Mouse (Mus musculus): ENCODE measurements around the gene Eef1g. TPM values are rescaled to one million over a fixed set of nuclear protein-coding genes. Genes with fewer than 3 reads are reported as not detected.

The Eef1g gene
- polyA plus RNA-seq, 1 experiment from 2014 or later = 563 TPM

DNA sequence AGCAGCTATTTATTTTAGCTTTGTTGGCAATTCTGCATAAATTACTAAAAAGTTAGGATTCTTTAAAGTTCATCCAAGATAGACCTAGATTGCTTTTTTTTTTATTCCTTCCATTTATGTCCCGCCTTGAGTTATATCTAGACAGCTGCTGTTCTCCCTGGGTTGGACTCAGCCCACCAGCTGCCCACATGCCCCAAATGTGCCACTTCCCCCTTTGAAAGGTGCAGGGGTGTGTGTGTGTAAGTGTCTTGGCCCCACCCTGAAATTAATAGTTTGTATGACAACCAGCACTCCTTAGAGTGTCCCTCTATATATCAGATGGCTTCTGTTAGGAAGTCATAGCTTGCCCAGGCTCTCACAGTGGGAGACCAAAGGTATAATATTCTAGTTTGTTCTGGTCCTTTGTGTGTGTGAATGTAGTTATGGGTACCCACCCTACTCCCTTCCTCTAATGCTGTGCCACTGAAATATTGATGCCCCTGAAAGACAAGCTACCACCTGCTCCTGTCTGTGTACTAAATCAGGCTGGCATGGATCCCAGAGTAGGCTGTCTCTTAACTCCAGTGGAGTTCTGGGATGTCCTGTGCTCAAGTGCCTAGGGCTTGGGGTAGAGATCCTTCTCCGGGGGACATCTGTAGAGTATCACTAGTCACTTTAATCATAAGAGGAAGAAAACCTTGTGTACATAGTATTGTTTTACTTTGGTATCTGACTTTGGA, 14.8 kb downstream of the Eef1g start:
- WGBS = 80% methylated on average over 2 of the region's 2 CpGs
- Histone ChIP-seq H3K4me3 (no peak overlapping the region), H3K27ac (no peak overlapping the region), H3K9me3 (replicated peaks) (no peaks in the 10 kb centered on the region), H3K36me3 (peaks cover 54% of the 10 kb centered on the region), H3K4me1 (peaks cover 19% of the 10 kb centered on the region), H3K27me3 (ENCODE audit: low read depth, poor library complexity, severe bottlenecking) (no peaks in the 10 kb centered on the region)
- DNase-seq (ENCODE audit: low spot score) = no peak

DNA sequence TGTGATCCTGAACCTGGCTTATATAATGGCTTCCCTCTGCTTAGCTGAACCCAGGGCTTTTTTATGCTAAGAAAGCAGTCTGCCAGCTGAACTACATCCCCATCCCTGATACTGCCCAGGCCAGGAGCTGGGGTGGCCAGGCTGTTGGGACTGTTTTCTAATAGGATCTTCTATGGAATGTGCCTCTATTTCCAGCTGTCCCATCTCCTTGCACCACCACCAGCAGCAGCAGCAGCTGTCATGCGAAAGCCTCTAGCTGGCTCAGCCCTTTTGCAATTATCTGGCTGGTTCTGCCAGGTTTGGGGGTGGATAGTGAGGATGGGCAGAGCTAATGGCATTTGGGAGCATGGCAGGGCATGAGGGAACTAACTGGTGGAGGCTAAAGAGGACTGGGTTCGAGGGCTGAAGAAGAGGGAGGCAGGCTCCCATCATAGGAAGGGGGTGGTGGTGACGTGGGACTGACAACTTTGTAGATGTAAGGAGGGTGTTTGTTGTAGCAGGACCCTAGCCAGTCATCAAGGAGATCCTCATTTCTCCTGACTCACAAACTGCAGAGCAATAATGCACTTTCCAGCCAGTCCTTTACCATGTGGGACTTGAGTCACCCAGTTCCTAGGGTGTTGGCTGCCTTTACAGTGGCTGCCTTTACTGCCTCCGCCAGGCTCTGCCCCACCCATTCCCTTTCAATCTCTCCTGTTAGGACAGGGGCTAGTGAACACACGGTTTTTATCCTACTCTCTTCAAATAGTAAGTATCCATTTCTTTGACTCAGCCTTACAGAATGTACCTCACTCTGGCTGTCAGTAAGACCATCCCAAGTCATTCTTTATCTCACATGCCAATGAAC, 15.7 kb downstream of the Eef1g start:
- Histone ChIP-seq H3K27ac (no peak overlapping the region), H3K4me1 (peaks cover 19% of the 10 kb centered on the region), H3K36me3 (peaks cover 44% of the 10 kb centered on the region), H3K4me3 (no peak overlapping the region), H3K27me3 (ENCODE audit: low read depth, poor library complexity, severe bottlenecking) (peaks cover 4% of the 10 kb centered on the region), H3K9me3 (replicated peaks) (no peaks in the 10 kb centered on the region)
- no peak for DNase-seq (ENCODE audit: low spot score)
- 59% methylated on average over 5 of the region's 5 CpGs for WGBS

DNA sequence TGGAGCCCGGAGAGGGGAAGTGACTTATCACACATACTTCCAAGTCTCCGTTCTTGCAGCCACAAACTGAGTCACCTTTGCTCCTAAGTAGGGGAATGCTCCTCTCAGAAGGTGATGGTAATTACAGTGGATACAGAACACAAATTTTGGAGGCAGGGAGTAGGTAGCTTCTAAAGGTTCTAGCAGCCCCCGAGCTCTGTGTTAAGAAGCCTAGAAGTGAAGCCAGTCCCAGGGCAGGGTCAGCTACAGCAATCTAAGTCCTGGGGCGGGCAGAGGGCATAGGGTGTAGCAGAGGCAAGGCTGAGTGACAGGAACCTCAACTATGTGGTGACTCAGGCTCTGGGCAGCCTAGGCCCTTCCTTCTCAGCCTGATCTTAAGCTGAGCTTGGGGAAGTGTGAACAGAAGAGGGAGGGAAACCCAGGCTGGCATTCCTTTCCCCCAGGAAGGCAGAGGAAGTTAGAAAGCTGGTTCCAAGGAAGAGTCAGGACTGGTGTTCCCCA, 16.4 kb downstream of the Eef1g start:
- no peak for DNase-seq (ENCODE audit: low spot score)
- 0 out of 2 replicates have a peak overlapping the region, but pooled peaks have one; percentile 8 for H3K27ac ChIP-seq
- H3K4me1 ChIP-seq = peaks cover 25% of the 10 kb centered on the region
- peaks cover 10% of the 10 kb centered on the region for H3K27me3 ChIP-seq (ENCODE audit: low read depth, poor library complexity, severe bottlenecking)
- peaks cover 38% of the 10 kb centered on the region for H3K36me3 ChIP-seq
- no peaks in the 10 kb centered on the region for H3K9me3 ChIP-seq (replicated peaks)
- H3K4me3 ChIP-seq = no peak overlapping the region
- WGBS = 40% methylated on average over 4 of the region's 4 CpGs

DNA sequence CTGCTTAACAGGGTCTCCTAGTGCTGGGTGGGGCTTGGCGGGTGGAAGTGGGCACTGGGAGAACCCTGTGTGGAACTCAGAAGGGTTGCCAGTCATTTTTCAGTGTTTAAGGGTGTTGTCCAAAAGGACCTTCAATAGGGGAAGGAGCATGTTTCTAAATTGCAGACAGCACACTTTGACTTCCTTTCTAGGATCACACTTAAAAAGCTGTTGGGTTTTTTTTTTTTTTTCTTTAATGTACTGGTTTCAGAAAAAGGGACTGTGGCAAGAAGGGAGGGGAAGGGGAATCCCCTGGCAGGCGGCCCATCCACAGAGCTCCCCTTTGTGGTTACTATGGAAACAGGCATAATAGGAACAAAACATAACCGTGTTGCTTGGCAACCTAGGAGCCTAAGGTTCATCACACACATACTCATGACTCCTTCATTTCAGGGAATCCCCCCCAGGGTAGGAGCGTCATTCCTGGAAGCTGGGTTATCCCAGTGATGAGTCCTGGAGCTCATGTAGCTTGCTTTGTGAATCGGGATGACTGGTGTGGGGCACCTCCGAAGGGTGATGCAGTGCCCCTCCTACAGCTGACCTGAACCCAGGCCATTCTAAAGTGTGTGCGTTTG, 17.5 kb downstream of the Eef1g start:
- Histone ChIP-seq H3K36me3 (peaks cover 26% of the 10 kb centered on the region), H3K4me3 (no peak overlapping the region), H3K4me1 (peaks cover 37% of the 10 kb centered on the region), H3K27ac (0 out of 2 replicates have a peak overlapping the region, but pooled peaks have one; percentile 40), H3K9me3 (replicated peaks) (no peaks in the 10 kb centered on the region), H3K27me3 (ENCODE audit: low read depth, poor library complexity, severe bottlenecking) (peaks cover 20% of the 10 kb centered on the region)
- WGBS = 31% methylated on average over 7 of the region's 7 CpGs
- DNase-seq (ENCODE audit: low spot score) = no peak

DNA sequence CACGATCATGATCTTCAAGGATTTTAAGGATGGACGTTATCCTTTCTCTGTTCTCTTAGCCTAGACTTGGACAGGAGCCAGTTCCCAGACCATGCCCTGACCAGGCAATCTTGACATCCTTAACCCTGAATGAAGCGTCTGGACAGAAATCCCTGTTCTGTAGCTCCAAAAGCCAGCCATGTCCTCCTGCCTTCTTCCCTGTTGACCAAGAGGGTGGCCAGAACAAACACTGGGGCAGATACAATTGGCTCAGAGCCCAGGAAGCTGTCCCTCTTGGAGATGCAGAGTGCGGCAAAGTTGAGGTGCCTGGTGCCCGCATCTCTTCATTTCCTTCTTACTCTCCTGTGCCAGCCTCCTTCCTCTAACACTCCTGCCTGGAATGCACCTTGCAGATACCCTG, 19.1 kb downstream of the Eef1g start:
- peaks cover 11% of the 10 kb centered on the region for H3K36me3 ChIP-seq
- peaks cover 20% of the 10 kb centered on the region for H3K27me3 ChIP-seq (ENCODE audit: low read depth, poor library complexity, severe bottlenecking)
- no peaks in the 10 kb centered on the region for H3K9me3 ChIP-seq (replicated peaks)
- DNase-seq (ENCODE audit: low spot score) = no peak
- H3K27ac ChIP-seq = no peak overlapping the region
- WGBS = 83% methylated on average over 5 of the region's 5 CpGs
- no peak overlapping the region for H3K4me3 ChIP-seq
- peaks cover 49% of the 10 kb centered on the region for H3K4me1 ChIP-seq

DNA sequence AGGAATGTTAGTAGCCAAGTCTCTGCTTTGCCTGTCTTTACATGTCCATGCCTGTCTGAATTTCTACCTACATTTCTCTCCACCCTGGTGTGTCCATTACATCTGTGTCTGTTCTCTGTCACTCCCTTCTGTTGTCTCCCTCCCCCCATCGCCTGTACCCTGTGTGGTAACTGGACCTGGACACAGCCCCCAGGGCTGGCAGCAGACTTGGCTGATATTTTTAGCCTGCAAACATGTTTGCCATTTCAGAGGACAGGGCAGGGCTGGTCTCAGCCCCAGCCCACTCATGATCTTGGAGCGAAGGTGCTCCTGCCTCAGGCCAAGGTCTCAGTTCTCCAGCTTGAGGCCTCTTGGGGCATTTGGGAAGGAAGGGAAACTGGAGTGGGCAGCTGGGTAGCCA, 21.0 kb downstream of the Eef1g start:
- 0 out of 2 replicates have a peak overlapping the region, but pooled peaks have one; percentile 75 for H3K4me3 ChIP-seq
- WGBS = 42% methylated on average over 2 of the region's 2 CpGs
- peaks cover 20% of the 10 kb centered on the region for H3K27me3 ChIP-seq (ENCODE audit: low read depth, poor library complexity, severe bottlenecking)
- DNase-seq (ENCODE audit: low spot score) = no peak
- 0 out of 2 replicates have a peak overlapping the region, but pooled peaks have one; percentile 10 for H3K27ac ChIP-seq
- peaks cover 68% of the 10 kb centered on the region for H3K4me1 ChIP-seq
- H3K9me3 ChIP-seq (replicated peaks) = no peaks in the 10 kb centered on the region
- H3K36me3 ChIP-seq = 0 out of 2 replicates have a peak, but pooled peaks cover under 1% of the 10 kb centered on the region

DNA sequence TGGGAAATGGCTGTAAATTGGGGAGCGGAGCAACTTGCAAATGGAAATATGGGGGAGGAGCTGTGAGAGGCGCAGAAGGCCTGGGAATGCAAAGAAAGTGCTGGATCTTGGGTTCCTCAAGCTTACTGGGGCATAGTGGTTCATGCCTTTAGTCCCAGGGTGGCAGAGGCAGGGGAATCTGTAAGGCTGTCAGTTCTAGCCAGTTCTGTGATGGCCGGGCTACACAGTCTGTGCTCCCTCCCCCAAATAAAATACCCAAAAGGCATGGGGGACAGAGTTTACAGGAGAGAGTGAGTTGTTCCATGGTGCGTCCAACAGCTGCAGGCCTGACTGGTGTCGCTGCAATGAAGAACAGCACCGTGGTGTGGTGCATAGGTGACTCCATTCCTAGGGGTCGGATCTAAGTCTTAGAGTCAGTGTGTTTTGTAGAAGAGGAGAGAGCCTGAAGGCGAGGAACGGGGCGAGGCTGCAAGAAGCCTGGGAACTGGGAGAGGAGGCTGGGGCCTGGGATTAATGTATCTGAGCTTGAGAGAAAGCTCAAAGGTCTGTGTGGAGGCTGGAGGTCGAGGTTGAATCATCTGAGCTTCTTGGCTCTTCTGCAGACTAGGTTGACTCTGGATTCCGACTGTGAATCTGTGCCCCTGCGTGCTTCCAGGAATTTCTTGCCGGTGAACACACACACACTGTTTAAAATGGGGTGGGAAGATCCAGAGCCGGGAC, 21.7 kb downstream of the Eef1g start:
- peak overlapping the region; percentile 91 for H3K27ac ChIP-seq
- peaks cover 69% of the 10 kb centered on the region for H3K4me1 ChIP-seq
- H3K36me3 ChIP-seq = no peaks in the 10 kb centered on the region
- H3K27me3 ChIP-seq (ENCODE audit: low read depth, poor library complexity, severe bottlenecking) = peaks cover 20% of the 10 kb centered on the region
- no peaks in the 10 kb centered on the region for H3K9me3 ChIP-seq (replicated peaks)
- DNase-seq (ENCODE audit: low spot score) = no peak
- WGBS = 9% methylated on average over 15 of the region's 15 CpGs
- H3K4me3 ChIP-seq = peak overlapping the region; percentile 75

DNA sequence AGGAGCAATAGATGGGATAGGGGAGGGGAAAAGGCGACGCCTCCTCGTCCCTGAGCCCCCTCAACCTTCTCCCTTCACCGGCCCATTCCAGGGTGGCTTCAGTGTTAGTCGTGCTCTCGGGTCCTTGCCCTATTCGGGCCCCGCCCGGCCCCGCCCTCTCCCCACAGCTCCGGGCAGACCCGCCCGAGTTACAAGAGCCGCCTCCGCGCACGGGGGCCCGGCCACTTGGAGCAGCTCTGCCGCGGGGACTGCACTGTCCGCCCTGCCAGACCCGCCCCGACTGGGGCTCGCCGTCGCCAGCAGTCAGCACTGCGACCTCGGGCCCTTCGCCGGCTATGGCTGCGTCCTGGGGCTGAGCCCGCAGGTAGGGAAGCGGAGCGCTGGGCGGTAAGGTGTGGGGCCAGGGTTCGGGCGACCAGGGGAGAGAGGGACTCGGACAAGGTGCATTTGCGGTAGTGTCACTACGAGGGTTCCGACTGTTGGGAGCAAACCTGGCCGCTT, 22.3 kb downstream of the Eef1g start, which contains the start of gene Ahnak:
TSS of gene Ahnak (plus strand) at position 219 of the 501 bp plus-strand sequence.
- peak; percentile 78 for DNase-seq (ENCODE audit: low spot score)
- WGBS = under 1% methylated on average over 41 of the region's 42 CpGs
- peaks cover 65% of the 10 kb centered on the region for H3K4me1 ChIP-seq
- peak within 1 kb of the TSS; percentile 91 for H3K27ac ChIP-seq
- H3K36me3 ChIP-seq = no peaks in the 10 kb centered on the region
- H3K4me3 ChIP-seq = peak within 1 kb of the TSS; percentile 75
- peaks cover 20% of the 10 kb centered on the region for H3K27me3 ChIP-seq (ENCODE audit: low read depth, poor library complexity, severe bottlenecking)
- H3K9me3 ChIP-seq (replicated peaks) = no peaks in the 10 kb centered on the region

DNA sequence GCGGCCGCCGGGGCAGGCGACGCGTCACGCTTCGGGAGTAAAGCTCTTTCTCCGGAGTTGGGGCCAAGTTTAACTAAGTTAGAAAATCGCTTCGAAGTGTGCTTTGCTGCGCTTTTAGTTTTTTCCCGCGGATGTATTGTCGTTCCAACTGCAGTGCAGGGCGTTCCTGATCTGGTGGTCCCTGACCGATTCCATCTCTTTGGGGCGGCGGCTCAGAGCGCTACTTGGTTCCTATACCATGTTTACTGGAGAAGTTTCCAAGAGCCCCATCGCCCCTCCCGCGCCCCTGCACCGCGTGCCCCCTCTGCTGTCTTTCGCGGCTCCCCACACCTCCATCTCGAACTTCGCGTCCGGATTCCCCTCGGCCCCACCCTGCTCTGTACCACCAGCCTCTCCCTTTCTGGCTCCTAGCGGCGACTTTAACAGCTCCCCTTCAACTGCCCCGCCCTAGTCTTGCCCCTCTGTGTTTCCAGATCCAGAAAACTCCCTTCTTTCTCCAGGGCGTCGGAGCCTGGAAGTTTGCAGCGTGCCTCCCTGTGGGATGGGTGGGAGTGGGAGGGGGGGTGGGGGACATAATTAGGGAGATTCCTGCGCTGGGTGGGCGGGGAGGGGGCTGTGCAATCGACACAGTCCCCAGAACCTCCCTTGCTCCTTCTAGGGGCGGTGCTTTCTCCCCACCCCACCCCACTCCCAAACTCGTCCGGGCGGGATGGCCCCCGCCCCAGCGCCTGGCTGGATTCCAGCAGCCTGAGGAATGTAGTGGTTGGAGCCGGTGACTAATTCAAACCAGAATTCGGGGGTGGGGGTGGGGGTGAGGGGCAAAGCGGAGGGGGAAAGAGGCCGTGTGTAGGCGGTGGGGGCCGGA, 23.0 kb downstream of the Eef1g start:
- under 1% methylated on average over 53 of the region's 53 CpGs for WGBS
- peaks cover 20% of the 10 kb centered on the region for H3K27me3 ChIP-seq (ENCODE audit: low read depth, poor library complexity, severe bottlenecking)
- DNase-seq (ENCODE audit: low spot score) = peak; percentile 88
- H3K36me3 ChIP-seq = no peaks in the 10 kb centered on the region
- no peaks in the 10 kb centered on the region for H3K9me3 ChIP-seq (replicated peaks)
- H3K4me1 ChIP-seq = peaks cover 58% of the 10 kb centered on the region
- peak overlapping the region; percentile 91 for H3K27ac ChIP-seq
- peak overlapping the region; percentile 75 for H3K4me3 ChIP-seq

DNA sequence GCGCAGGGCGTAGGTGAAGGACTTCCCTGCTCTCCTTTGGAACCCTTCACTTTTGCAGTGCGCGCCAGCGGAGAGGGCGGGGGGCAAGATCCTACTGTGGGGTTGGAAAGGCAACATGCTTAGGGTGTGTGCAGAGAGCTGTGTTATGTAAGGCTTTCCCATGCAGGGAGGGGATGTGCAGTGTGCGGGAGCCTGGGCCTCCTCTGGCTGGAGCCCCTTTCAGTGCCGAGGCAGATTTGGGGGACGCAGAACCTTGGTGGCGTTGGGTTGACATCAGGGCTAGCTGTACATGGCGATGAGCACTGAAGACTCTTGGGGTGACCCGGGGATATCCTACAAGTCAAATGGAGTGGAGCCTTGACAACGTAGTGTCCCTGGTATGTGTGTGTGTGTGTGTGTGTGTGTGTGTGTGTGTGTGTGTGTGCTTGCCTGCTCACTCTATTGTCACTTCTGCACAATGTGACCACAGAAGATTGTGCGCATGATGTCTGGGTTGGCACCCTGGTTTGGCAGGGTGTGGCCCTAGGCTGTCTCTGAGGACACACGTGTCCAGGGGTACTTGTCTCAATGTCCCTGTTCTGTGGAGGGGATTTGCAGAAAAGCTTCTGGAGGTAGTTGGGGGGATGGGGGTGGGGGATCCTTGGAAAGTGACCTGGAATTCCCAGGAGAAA, 23.7 kb downstream of the Eef1g start:
- 19% methylated on average over 15 of the region's 15 CpGs for WGBS
- no peaks in the 10 kb centered on the region for H3K9me3 ChIP-seq (replicated peaks)
- no peaks in the 10 kb centered on the region for H3K36me3 ChIP-seq
- H3K27ac ChIP-seq = peak overlapping the region; percentile 91
- peak overlapping the region; percentile 75 for H3K4me3 ChIP-seq
- peaks cover 20% of the 10 kb centered on the region for H3K27me3 ChIP-seq (ENCODE audit: low read depth, poor library complexity, severe bottlenecking)
- DNase-seq (ENCODE audit: low spot score) = no peak
- peaks cover 57% of the 10 kb centered on the region for H3K4me1 ChIP-seq
